Mouse (Mus musculus): ENCODE measurements at regions not wholly inside any gene's neighbourhood (a gene's known extent, or its start where the extent isn't known, plus 50 kb on each side); places are given as distances from the start of the nearest gene placed in this dataset.

GRCm38 (mm10) chr4:131363030-131363429, 418.8 kb downstream of the Matn1 start:
- no peak overlapping the region for H3K27ac ChIP-seq
- no peaks in the 10 kb centered on the region for H3K36me3 ChIP-seq
- no peak for ATAC-seq (ENCODE audit: borderline replicate concordance, extremely low read depth, low FRiP score, low TSS enrichment)
- H3K9ac ChIP-seq: no peak overlapping the region
- H3K4me3 ChIP-seq: no peak overlapping the region
- H3K4me1 ChIP-seq: no peaks in the 10 kb centered on the region
- H3K4me2 ChIP-seq: no peak overlapping the region
- H3K9me3 ChIP-seq: no peaks in the 10 kb centered on the region
- 52% methylated on average over 1 of the region's 1 CpGs for WGBS
- no peaks in the 10 kb centered on the region for H3K27me3 ChIP-seq

GRCm38 (mm10) chr4:131364671-131365252, 420.6 kb downstream of the Matn1 start:
- H3K36me3 ChIP-seq: no peaks in the 10 kb centered on the region
- no peak for ATAC-seq (ENCODE audit: borderline replicate concordance, extremely low read depth, low FRiP score, low TSS enrichment)
- H3K4me1 ChIP-seq: no peaks in the 10 kb centered on the region
- no peaks in the 10 kb centered on the region for H3K9me3 ChIP-seq
- no peak overlapping the region for H3K27ac ChIP-seq
- no peaks in the 10 kb centered on the region for H3K27me3 ChIP-seq
- H3K9ac ChIP-seq: no peak overlapping the region
- 28% methylated on average over 6 of the region's 6 CpGs for WGBS
- no peak overlapping the region for H3K4me2 ChIP-seq
- H3K4me3 ChIP-seq: no peak overlapping the region

- H3K4me2 ChIP-seq: no peak overlapping the region
- 55% methylated on average over 2 of the region's 2 CpGs for WGBS
- no peak overlapping the region for H3K4me3 ChIP-seq
- H3K27ac ChIP-seq: no peak overlapping the region
- no peak overlapping the region for H3K9ac ChIP-seq
- H3K36me3 ChIP-seq: no peaks in the 10 kb centered on the region
- H3K9me3 ChIP-seq: no peaks in the 10 kb centered on the region
- no peaks in the 10 kb centered on the region for H3K27me3 ChIP-seq
- ATAC-seq (ENCODE audit: borderline replicate concordance, extremely low read depth, low FRiP score, low TSS enrichment): no peak
- no peaks in the 10 kb centered on the region for H3K4me1 ChIP-seq
Observed at GRCm38 (mm10) chr4:131366006-131366405, 421.8 kb downstream of the Matn1 start.

GRCm38 (mm10) chr4:131366656-131367055, 422.5 kb downstream of the Matn1 start:
- no peak for ATAC-seq (ENCODE audit: borderline replicate concordance, extremely low read depth, low FRiP score, low TSS enrichment)
- Histone ChIP-seq H3K4me3 (no peak overlapping the region), H3K9me3 (no peaks in the 10 kb centered on the region), H3K36me3 (no peaks in the 10 kb centered on the region), H3K27me3 (no peaks in the 10 kb centered on the region), H3K27ac (no peak overlapping the region), H3K4me1 (no peaks in the 10 kb centered on the region), H3K9ac (no peak overlapping the region), H3K4me2 (no peak overlapping the region)
- 55% methylated on average over 1 of the region's 1 CpGs for WGBS

- ATAC-seq (ENCODE audit: borderline replicate concordance, extremely low read depth, low FRiP score, low TSS enrichment): no peak
- no peaks in the 10 kb centered on the region for H3K36me3 ChIP-seq
- H3K27me3 ChIP-seq: no peaks in the 10 kb centered on the region
- H3K9me3 ChIP-seq: no peaks in the 10 kb centered on the region
- H3K4me1 ChIP-seq: no peaks in the 10 kb centered on the region
- no peak overlapping the region; the same call in 1 of the 2 replicates for H3K4me2 ChIP-seq
- no peak overlapping the region for H3K4me3 ChIP-seq
- H3K27ac ChIP-seq: no peak overlapping the region
- WGBS: 36% methylated on average over 16 of the region's 16 CpGs
- H3K9ac ChIP-seq: no peak overlapping the region
Observed at GRCm38 (mm10) chr4:131372517-131372916, 428.3 kb downstream of the Matn1 start.

GRCm38 (mm10) chr4:131373172-131373571, 429.0 kb downstream of the Matn1 start:
- Histone ChIP-seq H3K27ac (no peak overlapping the region), H3K9ac (no peak overlapping the region), H3K27me3 (no peaks in the 10 kb centered on the region), H3K4me3 (no peak overlapping the region), H3K4me2 (no peak overlapping the region), H3K36me3 (no peaks in the 10 kb centered on the region), H3K4me1 (no peaks in the 10 kb centered on the region), H3K9me3 (no peaks in the 10 kb centered on the region)
- WGBS: 75% methylated on average over 3 of the region's 3 CpGs
- ATAC-seq (ENCODE audit: borderline replicate concordance, extremely low read depth, low FRiP score, low TSS enrichment): no peak

- no peak overlapping the region for H3K4me3 ChIP-seq
- WGBS: 87% methylated on average over 6 of the region's 6 CpGs
- H3K9ac ChIP-seq: no peak overlapping the region
- H3K36me3 ChIP-seq: no peaks in the 10 kb centered on the region
- H3K27ac ChIP-seq: no peak overlapping the region
- no peaks in the 10 kb centered on the region for H3K27me3 ChIP-seq
- H3K4me1 ChIP-seq: no peaks in the 10 kb centered on the region
- H3K9me3 ChIP-seq: no peaks in the 10 kb centered on the region
- no peak for ATAC-seq (ENCODE audit: borderline replicate concordance, extremely low read depth, low FRiP score, low TSS enrichment)
- H3K4me2 ChIP-seq: no peak overlapping the region
Observed at GRCm38 (mm10) chr4:131374527-131375290, 430.5 kb downstream of the Matn1 start.

- Histone ChIP-seq H3K4me2 (no peak overlapping the region), H3K4me3 (no peak overlapping the region), H3K4me1 (no peaks in the 10 kb centered on the region), H3K27ac (no peak overlapping the region), H3K9me3 (no peaks in the 10 kb centered on the region), H3K9ac (no peak overlapping the region), H3K27me3 (no peaks in the 10 kb centered on the region), H3K36me3 (no peaks in the 10 kb centered on the region)
- 29% methylated on average over 9 of the region's 9 CpGs for WGBS
- ATAC-seq (ENCODE audit: borderline replicate concordance, extremely low read depth, low FRiP score, low TSS enrichment): no peak
Observed at GRCm38 (mm10) chr4:131381063-131381462, 436.9 kb downstream of the Matn1 start.

- H3K4me1 ChIP-seq: no peaks in the 10 kb centered on the region
- WGBS: 74% methylated on average over 7 of the region's 7 CpGs
- no peak overlapping the region for H3K4me3 ChIP-seq
- no peaks in the 10 kb centered on the region for H3K36me3 ChIP-seq
- no peak overlapping the region for H3K9ac ChIP-seq
- H3K4me2 ChIP-seq: no peak overlapping the region
- no peaks in the 10 kb centered on the region for H3K9me3 ChIP-seq
- no peaks in the 10 kb centered on the region for H3K27me3 ChIP-seq
- no peak overlapping the region for H3K27ac ChIP-seq
- ATAC-seq (ENCODE audit: borderline replicate concordance, extremely low read depth, low FRiP score, low TSS enrichment): no peak
Observed at GRCm38 (mm10) chr4:131381529-131381928, 437.3 kb downstream of the Matn1 start.

- Histone ChIP-seq H3K9me3 (no peaks in the 10 kb centered on the region), H3K27me3 (no peaks in the 10 kb centered on the region), H3K36me3 (no peaks in the 10 kb centered on the region), H3K4me1 (no peaks in the 10 kb centered on the region), H3K27ac (no peak overlapping the region), H3K9ac (no peak overlapping the region), H3K4me3 (no peak overlapping the region), H3K4me2 (no peak overlapping the region)
- no peak for ATAC-seq (ENCODE audit: borderline replicate concordance, extremely low read depth, low FRiP score, low TSS enrichment)
- WGBS: 63% methylated on average over 5 of the region's 5 CpGs
Observed at GRCm38 (mm10) chr4:131383862-131384261, 439.7 kb downstream of the Matn1 start.

GRCm38 (mm10) chr4:131386961-131387360, 442.8 kb downstream of the Matn1 start:
- ATAC-seq (ENCODE audit: borderline replicate concordance, extremely low read depth, low FRiP score, low TSS enrichment): no peak
- H3K27ac ChIP-seq: no peak overlapping the region
- no peak overlapping the region for H3K4me2 ChIP-seq
- H3K27me3 ChIP-seq: no peaks in the 10 kb centered on the region
- H3K36me3 ChIP-seq: no peaks in the 10 kb centered on the region
- no peaks in the 10 kb centered on the region for H3K9me3 ChIP-seq
- H3K4me3 ChIP-seq: no peak overlapping the region
- no peaks in the 10 kb centered on the region for H3K4me1 ChIP-seq
- WGBS: 64% methylated on average over 10 of the region's 10 CpGs
- no peak overlapping the region for H3K9ac ChIP-seq

GRCm38 (mm10) chr4:131391119-131391923, 446.8 kb downstream of the Ptpru start:
- Histone ChIP-seq H3K9ac (no peak overlapping the region), H3K9me3 (no peaks in the 10 kb centered on the region), H3K4me1 (no peaks in the 10 kb centered on the region), H3K27me3 (no peaks in the 10 kb centered on the region), H3K36me3 (no peaks in the 10 kb centered on the region), H3K4me3 (no peak overlapping the region), H3K4me2 (no peak overlapping the region), H3K27ac (no peak overlapping the region)
- no peak for ATAC-seq (ENCODE audit: borderline replicate concordance, extremely low read depth, low FRiP score, low TSS enrichment)
- 46% methylated on average over 10 of the region's 10 CpGs for WGBS
